9 mouse cellular contexts compared by ENCODE assay signal in genomic region chr6:112728760-112729422, GRCm38 (mm10). TPM values are rescaled to one million over a fixed set of nuclear protein-coding genes. Genes with fewer than 3 reads are reported as not detected.
DNase-seq lines count a peak whose midpoint lies in the region; ATAC-seq and TF ChIP-seq lines count a peak whose summit lies in the region.
"Had no signal": no experiment of that assay in that cellular context is flagged by ENCODE, and none has a peak within 500 bp of the region (broad histone marks: within the 10 kb centered on the region; RNA-seq: fewer than 3 reads in every experiment).

No protein-coding gene starts in this region.

- peak overlapping the region; percentile 52 for H3K4me3 ChIP-seq in E14TG2a.4 (replicated peaks; ENCODE audit: low read length)
- peak overlapping the region; percentile 32 for H3K4me3 ChIP-seq in intestine, embryonic 16.5 days (ENCODE audit: low read length)
- peak overlapping the region; percentile 7 for H3K4me3 ChIP-seq in megakaryocyte, embryonic 14.5 days (replicated peaks)

- peak; percentile 89 for ATAC-seq in granulocyte monocyte progenitor cell, adult 5-6 weeks (replicated peaks; ENCODE audit: poor library complexity, severe bottlenecking)
- ATAC-seq in intestine, embryonic 16.5 days: peak; percentile 92
- ATAC-seq in CD4-positive, CD25-positive, alpha-beta regulatory T cell, adult 4 months: no peak

- peaks cover 35% of the 10 kb centered on the region for H3K4me1 ChIP-seq in E14TG2a.4 (replicated peaks; ENCODE audit: low read depth, low read length)
- H3K4me1 ChIP-seq in intestine, embryonic 16.5 days (ENCODE audit: control insufficient read depth, insufficient read depth, low read length): peaks cover 6% of the 10 kb centered on the region
- H3K4me1 ChIP-seq in megakaryocyte, embryonic 14.5 days: peaks cover 38% of the 10 kb centered on the region

- H3K9me3 ChIP-seq in E14TG2a.4 (ENCODE audit: low read length): 0 out of 2 replicates have a peak, but pooled peaks cover 3% of the 10 kb centered on the region
- 0 out of 2 replicates have a peak, but pooled peaks cover 3% of the 10 kb centered on the region for H3K9me3 ChIP-seq in intestine, embryonic 16.5 days (ENCODE audit: control insufficient read depth, low read length)
- H3K9me3 ChIP-seq in megakaryocyte, embryonic 14.5 days: no peaks in the 10 kb centered on the region

- peak overlapping the region; percentile 50 for H3K4me2 ChIP-seq in intestine, embryonic 16.5 days (ENCODE audit: low read depth, low read length)

- no peak for TF ChIP-seq CTCF in E14TG2a.4 (conservative IDR thresholded peaks at IDR 0.05; ENCODE audit: low read length)

- H3K27ac ChIP-seq in intestine, embryonic 16.5 days (ENCODE audit: low read length): no peak overlapping the region

- intact Hi-C loops in left cerebral cortex, postnatal 25 days (cut with DNase I): loop anchor here (5.0 kb wide), 2 partner anchors 93 to 218 kb away; partner anchors contain the start of gene Srgap3

- H3K36me3 ChIP-seq in E14TG2a.4 (ENCODE audit: insufficient read depth, low read length): no peaks in the 10 kb centered on the region
- H3K36me3 ChIP-seq in intestine, embryonic 16.5 days (ENCODE audit: control insufficient read depth, insufficient read depth, low read length): no peaks in the 10 kb centered on the region
- peaks cover 100% of the 10 kb centered on the region for H3K36me3 ChIP-seq in megakaryocyte, embryonic 14.5 days (replicated peaks; ENCODE audit: low read length)
- H3K36me3 ChIP-seq: G1E had no signal

- 0 out of 2 replicates have a peak overlapping the region, but pooled peaks have one; percentile 27 for H3K9ac ChIP-seq in intestine, embryonic 16.5 days (ENCODE audit: low read depth, low read length)

- H3K27me3 ChIP-seq in E14TG2a.4 (ENCODE audit: insufficient read depth, low read length): no peaks in the 10 kb centered on the region
- H3K27me3 ChIP-seq in intestine, embryonic 16.5 days (replicated peaks; ENCODE audit: control insufficient read depth, insufficient read depth, low read length): no peaks in the 10 kb centered on the region
- no peaks in the 10 kb centered on the region for H3K27me3 ChIP-seq in megakaryocyte, embryonic 14.5 days (replicated peaks)

- DNase-seq in embryo, embryonic 11 days: peak; percentile 91
- peak; percentile 78 to 97 for DNase-seq in left cerebral cortex, postnatal 25 days (ENCODE audit: low spot score in 2 of 2)
- peak; percentile 81 for DNase-seq in right cerebral cortex, postnatal 25 days

- 2% methylated on average over 17 of the region's 17 CpGs for WGBS in intestine, embryonic 16.5 days

RNA-seq across cellular contexts. Expression of gene Rad18, which starts 32.4 kb away (rescaled TPM):
- 41.5 and 45.1 TPM in 2 replicates for total RNA-seq in granulocyte monocyte progenitor cell, adult 5-6 weeks (2014; fragmentation: Nextera tagmentation)
- 59.5 and 64.1 TPM in 2 replicates for total RNA-seq in granulocyte monocyte progenitor cell, adult 5-6 weeks (2017)
- 22.0 and 24.0 TPM in 2 replicates for polyA plus RNA-seq in intestine, embryonic 16.5 days (2015; fragmentation: Nextera tagmentation; extraction: Ambion mirVana)
- total RNA-seq in left cerebral cortex, postnatal 25 days (2021): 1 to 10 TPM; 5.7 to 6.1 TPM
- 1.6 TPM in 1 of 2 replicates, not detected in the other for polyA plus RNA-seq in megakaryocyte, embryonic 14.5 days (2012; ENCODE audit: insufficient read depth, low replicate concordance)
- polyA plus RNA-seq in CD4-positive, CD25-positive, alpha-beta regulatory T cell, adult 4 months (2017; shearing (Covaris generic)): 10 to 100 TPM; 40.4 to 56.2 TPM
